27 mouse cellular contexts compared by ENCODE assay signal in genomic region chr4:77675798-77676197, GRCm38 (mm10).
DNase-seq lines count a peak whose midpoint lies in the region; ATAC-seq and TF ChIP-seq lines count a peak whose summit lies in the region.
"Had no signal": no experiment of that assay in that cellular context is flagged by ENCODE, and none has a peak within 500 bp of the region (broad histone marks: within the 10 kb centered on the region; RNA-seq: fewer than 3 reads in every experiment).

No protein-coding gene starts in this region.

- DNase-seq in frontal cortex, postnatal 36 days (ENCODE audit: low spot score in 2 of 2): no peak
- DNase-seq in left cerebral cortex, adult 2 months (ENCODE audit: extremely low spot score in 1 of 2, low spot score in 2 of 2): no peak
- DNase-seq in left cerebral cortex, adult 11 months (ENCODE audit: low spot score): no peak
- peak; percentile 19 for DNase-seq in right cerebral cortex, adult 18-20 months
- DNase-seq in right cerebral cortex, postnatal 4 days: no peak
- DNase-seq: adrenal gland, adult 8-10 months; adrenal gland, postnatal 14 days; adrenal gland, postnatal 36 days; B cell, adult 2 months; cerebellum, adult 11 months; cerebellum, adult 18-20 months; cerebellum, adult 8-10 months; cerebellum, adult 9-11 months; cerebellum, postnatal 14 days; cerebellum, postnatal 36 days; embryo, embryonic 11 days had no signal

- TF ChIP-seq CTCF in left cerebral cortex, adult 2 months (IDR thresholded peaks at IDR 0.05): no peak

- intact Hi-C loops in left cerebral cortex, adult 2 months (cut with DNase I): no loop called here

- H3K4me3 ChIP-seq in left cerebral cortex, adult 2 months: no peak overlapping the region
- H3K4me3 ChIP-seq: embryonic facial prominence, embryonic 13.5 days; embryonic facial prominence, embryonic 15.5 days; erythroblast, embryonic 14.5 days; forebrain, embryonic 10.5 days; forebrain, embryonic 12.5 days had no signal

- ATAC-seq in frontal cortex, adult (ENCODE audit: low TSS enrichment): peak; percentile 68
- ATAC-seq in inflammation-experienced regulatory T-cells, adult 6 months: no peak
- ATAC-seq: activated CD4-positive, CD25-positive, alpha-beta regulatory T cell, adult 4 months; CD4-positive, CD25-positive, alpha-beta regulatory T cell, adult 4 months; forebrain, embryonic 14.5 days; Patski had no signal

- H3K27ac ChIP-seq in left cerebral cortex, adult 2 months: peak overlapping the region; percentile 56
- H3K27ac ChIP-seq: embryonic facial prominence, embryonic 13.5 days; embryonic facial prominence, embryonic 15.5 days; forebrain, embryonic 10.5 days; forebrain, embryonic 12.5 days had no signal
